In genomic region chr13:45880543-45880845, GRCm38 (mm10) we compare ENCODE assay signal across 9 mouse cellular contexts.
"Had no signal": no experiment of that assay in that cellular context is flagged by ENCODE, and none has a peak within 500 bp of the region (broad histone marks: within the 10 kb centered on the region; RNA-seq: fewer than 3 reads in every experiment).

No protein-coding gene starts in this region.

- H3K27me3 ChIP-seq: limb, embryonic 12.5 days; liver, embryonic 13.5 days had no signal

- H3K4me1 ChIP-seq: limb, embryonic 12.5 days had no signal

- H3K4me2 ChIP-seq: limb, embryonic 12.5 days; liver, embryonic 13.5 days; midbrain, embryonic 12.5 days had no signal

- H3K9me3 ChIP-seq: limb, embryonic 12.5 days; liver, embryonic 13.5 days; midbrain, embryonic 12.5 days had no signal

- H3K4me3 ChIP-seq: limb, embryonic 12.5 days; liver, embryonic 13.5 days; midbrain, embryonic 12.5 days had no signal

- ATAC-seq: liver, postnatal 0 days had no signal

- H3K9ac ChIP-seq: limb, embryonic 12.5 days; liver, embryonic 13.5 days; liver, postnatal 0 days; midbrain, embryonic 12.5 days had no signal

- H3K36me3 ChIP-seq: limb, embryonic 12.5 days; liver, embryonic 13.5 days; midbrain, embryonic 12.5 days had no signal

- DNase-seq: kidney, adult 8-10 months; layer of hippocampus, adult 9-11 months; liver; liver, embryonic 13.5 days; liver, postnatal 0 days; lung, postnatal 36 days; thymus, postnatal 4 days had no signal

- H3K27ac ChIP-seq: limb, embryonic 12.5 days; liver, embryonic 13.5 days; midbrain, embryonic 12.5 days had no signal
